Mouse (Mus musculus) T-helper 2 cell (primary cell): ENCODE data around the gene Hoxa4.

Experiments used
- in situ Hi-C: fragments of 300-600 bp; cut with MboI, MseI; formaldehyde crosslinking; loops from one replicate; pipeline ENCODE4 v1.15.1; 2025; ENCODE audit warnings: high pct_unique_total_duplicates

The Hoxa4 gene

DNA sequence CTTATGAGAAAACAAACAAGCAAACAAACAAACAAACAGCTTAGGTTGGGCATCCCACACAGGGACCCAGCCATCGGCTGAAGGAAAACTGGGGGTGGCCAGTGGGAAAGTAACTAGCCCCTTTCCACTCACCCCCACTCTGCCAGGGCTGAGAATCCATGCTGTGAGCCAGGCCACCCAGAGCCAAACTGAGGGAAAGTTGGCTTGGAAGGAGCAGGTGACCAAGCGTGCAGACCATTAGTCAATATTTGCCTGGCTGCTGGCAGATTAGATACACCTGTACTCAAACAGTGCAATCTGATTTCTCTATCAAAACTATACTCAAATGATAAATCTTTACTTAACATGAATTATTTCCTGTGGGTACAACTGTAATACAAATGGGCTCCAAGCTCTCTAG, 9.5 kb downstream of the Hoxa4 start:
- in situ Hi-C loops, result no loop called here

DNA sequence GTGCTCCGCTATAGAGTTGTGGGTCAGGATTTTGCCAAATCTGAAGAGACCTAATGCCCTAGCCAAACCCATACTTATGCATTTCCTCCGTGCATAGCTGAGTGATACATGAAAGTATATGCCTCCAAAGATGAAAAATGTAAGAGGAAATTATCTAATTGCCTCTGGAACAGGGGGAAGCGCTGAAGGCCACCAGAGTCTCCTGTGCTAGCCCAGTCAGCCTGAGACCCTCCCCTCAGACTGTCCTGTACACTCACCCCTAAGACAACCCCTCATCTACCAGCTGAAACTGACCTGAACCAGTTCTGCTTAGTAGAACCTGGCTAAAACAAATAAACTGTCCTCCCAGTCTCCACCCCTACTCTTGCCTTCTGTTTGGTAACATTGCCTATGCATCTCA, 10.8 kb downstream of the Hoxa4 start:
- in situ Hi-C loops, result no loop called here

DNA sequence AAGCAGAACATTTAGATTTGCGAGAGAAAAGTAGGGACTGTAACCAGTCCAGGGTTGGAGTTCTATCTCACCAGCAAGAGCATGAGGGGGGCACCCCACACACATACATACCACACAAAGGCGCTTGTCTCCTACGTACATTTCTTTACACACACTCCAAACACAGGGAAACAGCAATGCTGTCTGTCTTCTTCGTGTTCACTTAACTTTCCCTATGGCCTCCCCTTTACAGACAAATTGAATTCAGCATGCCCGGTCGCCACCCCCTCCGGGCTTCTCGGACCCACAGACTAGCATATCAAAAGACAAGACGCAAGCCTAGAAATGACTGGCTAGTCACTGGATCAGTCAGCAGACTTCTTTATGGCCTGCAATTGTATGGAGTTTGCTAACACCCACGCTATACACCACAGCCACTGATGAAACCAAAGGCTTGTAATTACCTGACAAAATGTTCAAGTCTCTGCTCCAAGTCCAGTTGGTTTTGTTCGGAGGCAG, 11.3 kb downstream of the Hoxa4 start:
- in situ Hi-C loops, result no loop called here

DNA sequence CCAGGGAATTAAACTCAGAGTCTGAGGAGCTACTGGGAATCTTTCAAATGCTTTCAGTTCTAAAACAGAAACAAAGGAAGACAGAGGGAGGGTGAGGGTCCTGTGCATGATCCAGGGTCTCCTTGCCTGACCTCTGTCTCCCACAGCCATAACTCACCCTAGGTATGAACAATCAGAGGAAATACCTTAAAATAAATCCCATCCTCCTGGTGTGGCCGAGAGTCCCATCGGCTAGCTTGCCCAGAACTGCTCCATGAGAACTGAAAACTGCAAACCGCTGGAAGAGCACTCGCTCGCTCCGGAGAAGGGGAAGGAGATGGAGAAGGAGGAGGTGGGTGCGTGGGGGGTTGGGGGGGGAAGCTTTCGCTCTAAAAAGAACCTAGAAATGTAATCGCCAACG, 11.9 kb downstream of the Hoxa4 start:
- in situ Hi-C loops, result no loop called here

DNA sequence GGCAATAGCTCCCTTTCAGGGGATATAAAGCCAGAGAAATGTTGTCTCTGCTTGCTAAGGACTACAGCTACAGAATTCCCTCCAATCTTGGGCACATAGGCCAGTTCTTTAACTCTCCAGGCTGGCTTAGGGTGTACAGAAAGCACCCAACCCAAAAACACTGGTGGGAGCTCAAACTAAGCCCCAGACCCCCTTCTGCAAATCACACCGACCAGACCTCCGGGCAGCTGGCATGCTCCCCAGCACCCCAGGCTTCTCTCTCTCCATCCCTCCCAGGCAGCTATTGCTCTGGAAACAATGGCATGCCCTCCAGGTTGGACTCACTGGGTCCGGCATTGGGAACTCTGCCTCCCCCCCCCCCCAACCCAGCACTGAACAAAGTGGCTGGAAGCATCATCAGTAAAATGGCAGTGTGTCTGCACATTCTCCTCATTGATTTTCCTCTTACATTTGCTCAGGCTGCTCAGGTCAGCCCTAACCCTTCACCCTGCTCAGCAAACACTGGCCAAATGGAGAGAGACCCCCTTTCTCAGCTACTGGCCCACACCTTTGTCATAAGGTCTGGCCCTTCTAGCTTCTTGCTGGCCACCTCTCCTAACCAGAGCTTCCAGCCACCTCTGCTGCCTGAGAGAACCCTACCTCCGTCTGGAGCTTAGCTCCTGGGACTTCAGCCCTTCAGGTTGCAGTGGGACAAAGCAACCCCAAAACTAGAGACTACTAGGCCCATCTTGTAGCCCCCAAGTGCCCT, 12.5 kb downstream of the Hoxa4 start:
- in situ Hi-C loops, result no loop called here

DNA sequence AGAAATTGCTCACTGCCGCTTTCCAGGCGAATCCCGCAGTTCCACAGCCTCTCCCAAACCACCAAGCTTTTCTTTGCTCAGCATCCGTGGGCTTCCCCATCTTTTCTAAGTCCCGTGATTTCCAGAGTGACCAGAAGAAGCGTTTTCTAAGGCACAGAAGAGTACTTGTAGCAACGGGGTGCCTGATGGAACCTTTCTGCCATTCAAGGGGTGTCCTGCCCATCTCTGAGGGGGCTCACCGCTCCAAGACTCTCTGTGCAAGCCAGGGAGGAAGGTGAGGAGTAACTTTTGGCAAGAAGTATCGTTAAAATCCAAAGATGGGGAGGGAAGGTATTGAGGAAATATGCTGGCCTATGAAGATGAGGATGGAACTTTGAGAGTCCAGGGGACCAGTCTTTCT, 13.7 kb downstream of the Hoxa4 start:
- in situ Hi-C loops, result no loop called here

DNA sequence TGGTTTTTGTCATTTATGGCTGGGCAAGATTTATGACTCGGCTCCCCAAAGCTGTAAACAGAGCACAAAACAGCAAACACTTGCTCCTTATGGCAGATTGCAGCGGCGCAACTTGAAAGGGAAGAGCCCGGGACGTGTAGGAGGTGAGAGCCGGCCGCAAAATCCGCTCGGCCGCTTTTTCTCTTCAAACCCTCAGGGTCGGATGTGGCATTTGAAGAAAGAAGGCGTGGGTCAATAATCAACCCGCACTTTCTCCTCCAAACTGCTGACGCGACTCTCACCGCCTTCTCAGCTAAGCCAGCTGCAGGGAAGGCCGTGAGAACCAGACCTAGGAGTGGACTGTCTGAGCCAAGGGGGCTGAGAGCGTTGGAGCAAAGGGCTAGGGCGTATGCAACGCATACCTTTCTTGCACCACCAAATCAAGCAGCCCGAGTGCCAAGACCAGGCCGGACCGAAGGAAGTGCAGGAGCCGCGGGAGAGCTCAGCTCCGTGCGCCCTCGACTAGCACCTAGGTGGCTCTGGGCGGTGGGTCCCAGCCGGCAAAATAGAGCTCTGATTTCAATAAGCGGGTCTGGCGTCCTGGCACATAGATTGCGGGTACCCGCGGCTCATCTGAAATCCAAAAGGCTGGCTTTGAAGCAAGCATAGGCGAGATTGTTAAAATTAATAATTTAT, 14.4 kb downstream of the Hoxa4 start, which contains the start of gene 5730596B20Rik:
5730596B20Rik (plus strand) TSS at position 438 of the 675 bp plus-strand sequence.
- in situ Hi-C loops, result no loop called here

DNA sequence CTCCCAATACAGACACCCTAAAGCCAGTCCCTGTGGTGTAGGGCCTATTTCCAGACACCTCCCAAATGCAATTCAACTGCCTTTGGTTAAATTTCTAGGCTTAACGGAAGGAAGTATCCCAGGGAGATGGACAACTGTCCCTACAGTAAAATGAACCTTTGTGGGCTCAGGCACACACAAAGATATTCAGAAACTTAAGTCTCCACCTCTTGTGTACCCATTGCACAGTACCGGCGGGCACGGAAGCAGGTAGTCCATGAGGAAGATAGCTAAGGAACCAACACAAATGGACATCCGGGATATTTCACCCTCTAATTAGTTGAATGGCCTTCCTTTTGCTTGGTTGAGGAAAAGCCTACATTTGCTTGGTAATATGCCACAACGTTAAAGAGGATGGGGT, 15.2 kb downstream of the Hoxa4 start:
- in situ Hi-C loops, result no loop called here

DNA sequence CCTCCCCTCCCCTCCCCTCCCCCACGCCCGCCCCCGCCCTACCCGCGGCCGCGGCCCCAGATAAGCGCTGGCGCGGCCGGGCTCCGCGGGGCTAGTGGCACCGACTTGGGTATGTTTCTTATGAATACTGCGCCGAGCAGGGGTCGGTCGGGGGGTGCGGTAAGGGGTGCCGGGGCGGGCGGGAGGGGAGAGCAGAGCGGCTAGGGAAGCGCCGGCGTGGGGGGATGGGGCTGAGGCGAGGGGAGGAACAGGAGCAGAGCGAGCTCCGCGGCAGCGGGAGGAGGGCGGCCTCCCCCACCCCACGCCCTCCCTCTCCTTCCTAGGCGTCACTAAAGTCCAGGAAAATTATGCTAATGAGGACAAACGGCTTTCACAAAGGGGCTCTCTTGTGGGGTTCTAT, 15.7 kb downstream of the Hoxa4 start:
- in situ Hi-C loops, result no loop called here

DNA sequence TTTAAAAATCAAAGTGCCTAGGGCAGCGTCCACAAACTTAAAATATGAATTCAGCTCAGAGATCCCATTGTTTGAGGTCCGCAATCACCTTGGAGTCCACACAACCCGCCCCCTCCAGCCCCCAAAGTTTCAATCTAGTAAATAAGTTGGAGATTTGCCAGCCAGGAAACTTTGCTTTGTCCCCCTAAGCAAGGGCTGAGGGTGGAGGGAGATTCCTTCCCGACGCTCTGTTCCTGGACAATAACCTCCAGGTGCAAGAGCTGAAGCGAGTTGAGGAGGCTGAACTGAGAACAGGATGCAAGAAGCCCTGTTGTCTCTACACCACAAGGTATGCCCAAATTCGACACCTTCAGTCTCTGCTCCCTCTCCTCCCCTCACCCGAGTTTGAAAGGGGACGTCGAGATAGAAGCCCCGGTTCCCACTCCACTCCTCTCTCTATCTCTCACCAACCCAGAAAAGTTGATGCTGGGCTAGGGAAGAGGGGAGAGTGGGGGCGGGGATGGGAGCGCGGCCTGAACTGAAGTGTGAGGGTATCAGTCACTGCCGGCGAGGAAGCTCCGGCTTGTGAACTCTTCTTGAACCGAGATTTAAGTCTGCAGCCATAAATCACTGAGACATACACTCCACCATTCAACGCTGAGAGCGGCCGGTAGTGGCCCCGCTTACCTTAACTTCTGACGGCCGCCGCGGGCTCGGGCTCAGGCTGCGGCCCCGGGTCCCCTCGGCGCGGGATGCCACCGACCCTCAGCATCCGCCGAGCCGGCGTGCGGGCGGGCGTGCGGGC, 16.4 kb downstream of the Hoxa4 start:
- in situ Hi-C loops, result no loop called here

DNA sequence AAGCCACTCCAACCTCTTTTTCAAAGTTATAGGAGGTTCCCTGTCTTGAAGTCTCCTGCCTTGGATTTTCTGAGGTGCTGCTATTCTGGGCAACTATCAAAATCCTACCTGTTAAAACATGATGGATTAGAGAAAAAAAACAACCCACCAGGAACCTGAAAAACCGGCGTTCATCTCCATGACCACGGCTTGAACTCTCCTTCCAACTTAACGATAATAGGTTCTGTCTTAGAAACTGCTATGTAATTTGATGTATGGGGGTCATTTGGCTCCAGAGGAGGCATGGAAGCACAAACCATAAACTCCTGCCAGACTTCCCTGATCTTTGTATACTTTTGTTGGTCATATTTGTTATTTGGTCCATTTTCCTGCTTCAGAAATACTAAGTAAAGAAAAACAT, 17.9 kb downstream of the Hoxa4 start:
- in situ Hi-C loops, result no loop called here

DNA sequence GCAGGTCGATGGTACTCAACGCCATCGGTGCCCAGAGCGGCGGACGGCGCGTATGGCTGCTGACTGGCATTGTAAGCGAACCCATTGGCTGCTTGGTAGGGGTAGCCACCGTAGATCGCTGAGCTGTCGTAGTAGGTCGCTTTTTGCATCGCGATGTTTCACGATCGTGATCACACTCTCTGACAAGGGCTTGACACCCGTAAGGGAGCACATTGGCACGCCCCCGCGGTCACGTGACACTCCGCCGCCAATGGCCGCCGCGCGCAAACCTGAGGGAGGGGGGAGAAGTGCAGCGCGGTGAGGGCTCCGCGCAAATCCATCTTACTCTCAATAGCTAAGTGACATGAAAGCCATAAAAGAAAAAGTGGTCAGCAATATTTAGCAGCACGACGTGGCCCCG, 19.1 kb downstream of the Hoxa4 start:
- in situ Hi-C loops, result no loop called here

DNA sequence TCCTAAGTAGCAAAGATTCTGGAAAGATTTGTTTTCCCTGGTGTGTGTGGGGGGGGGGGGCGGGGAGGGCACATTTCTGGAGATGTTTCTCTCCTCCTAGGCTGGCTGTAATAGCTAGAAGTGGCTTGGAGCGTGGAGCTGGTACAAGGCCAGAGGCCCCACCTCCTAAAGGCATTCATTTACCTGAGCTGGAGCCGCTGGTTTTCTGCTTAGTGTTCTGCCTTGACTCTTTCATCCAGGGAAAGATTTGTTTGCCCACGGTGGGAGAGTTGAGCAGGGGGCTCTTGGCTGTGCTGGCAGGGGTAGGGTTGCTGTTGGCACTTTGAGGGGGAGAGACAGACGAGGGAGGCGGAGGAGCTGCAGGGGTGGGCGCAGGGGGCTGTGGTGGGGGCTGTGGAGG, 19.6 kb downstream of the Hoxa4 start:
- in situ Hi-C loops, result no loop called here

DNA sequence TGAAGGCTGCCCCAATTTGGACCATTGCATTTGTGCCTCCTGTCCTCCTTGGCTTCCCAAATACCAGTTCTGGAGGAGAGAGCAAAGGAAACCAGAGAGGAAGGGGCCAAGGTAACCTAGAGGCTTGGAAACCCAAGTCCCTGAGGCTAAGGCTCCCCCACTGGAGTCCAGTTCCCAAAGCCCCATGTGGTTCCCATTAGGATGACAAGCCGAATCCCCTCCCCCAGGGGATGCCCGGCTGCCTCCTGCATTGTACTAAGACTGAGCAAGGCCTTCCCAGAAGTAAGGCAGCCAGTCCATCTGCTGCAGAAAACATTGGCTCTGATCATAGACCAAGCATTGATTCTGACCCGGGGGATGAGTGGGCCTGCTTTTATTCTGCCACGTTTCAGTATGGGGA, 20.2 kb downstream of the Hoxa4 start:
- in situ Hi-C loops, result no loop called here

DNA sequence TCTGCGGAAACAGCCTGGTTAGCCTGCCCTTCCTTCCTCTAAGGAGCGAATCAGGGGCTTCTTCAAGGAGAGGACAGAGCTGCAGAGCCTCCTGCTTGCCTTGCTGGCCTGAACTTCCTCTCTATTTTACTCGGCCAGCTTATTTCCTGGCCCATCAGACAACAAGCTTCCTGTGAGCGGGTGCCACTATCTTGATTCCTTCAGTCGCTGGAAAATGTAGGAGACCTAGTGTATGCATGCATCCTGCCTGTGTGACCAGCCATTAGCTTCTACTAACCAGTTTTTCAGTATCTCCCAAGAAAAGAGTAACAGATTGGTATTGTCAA, 20.7 kb downstream of the Hoxa4 start:
- in situ Hi-C loops, result no loop called here

DNA sequence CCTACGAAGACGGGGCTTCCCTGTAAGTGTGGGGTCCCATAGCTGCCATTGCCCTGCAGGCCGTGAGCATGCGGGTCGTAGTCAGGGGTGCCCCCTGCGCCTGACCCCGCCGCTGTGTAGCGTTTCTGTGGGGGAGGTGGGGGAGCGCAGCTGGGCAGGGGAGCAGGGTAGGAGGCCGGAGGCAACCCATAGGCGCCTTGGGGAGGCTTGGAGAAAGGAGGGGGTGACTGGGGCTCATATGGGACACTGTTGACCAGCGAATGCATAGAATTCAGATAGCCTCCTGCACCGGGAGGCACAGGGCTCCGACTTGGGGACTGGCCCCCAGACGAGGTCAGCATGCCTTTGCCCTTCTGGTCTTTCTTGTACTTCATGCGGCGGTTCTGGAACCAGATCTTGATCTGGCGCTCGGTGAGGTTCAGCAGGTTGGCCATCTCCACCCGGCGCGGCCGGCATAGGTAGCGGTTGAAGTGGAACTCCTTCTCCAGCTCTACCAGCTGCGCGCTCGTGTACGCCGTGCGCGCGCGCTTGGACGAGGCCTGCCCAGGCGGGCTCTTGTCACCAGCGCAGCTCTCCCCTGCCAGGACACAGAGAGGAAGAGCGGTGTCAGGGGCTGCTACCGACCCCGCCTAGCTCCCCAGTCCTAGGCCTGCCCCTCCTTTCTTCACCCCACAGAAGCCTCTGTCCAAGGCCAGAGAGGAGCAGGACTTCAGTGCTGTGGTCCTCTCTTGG, 21.2 kb downstream of the Hoxa4 start:
- in situ Hi-C loops, result no loop called here

DNA sequence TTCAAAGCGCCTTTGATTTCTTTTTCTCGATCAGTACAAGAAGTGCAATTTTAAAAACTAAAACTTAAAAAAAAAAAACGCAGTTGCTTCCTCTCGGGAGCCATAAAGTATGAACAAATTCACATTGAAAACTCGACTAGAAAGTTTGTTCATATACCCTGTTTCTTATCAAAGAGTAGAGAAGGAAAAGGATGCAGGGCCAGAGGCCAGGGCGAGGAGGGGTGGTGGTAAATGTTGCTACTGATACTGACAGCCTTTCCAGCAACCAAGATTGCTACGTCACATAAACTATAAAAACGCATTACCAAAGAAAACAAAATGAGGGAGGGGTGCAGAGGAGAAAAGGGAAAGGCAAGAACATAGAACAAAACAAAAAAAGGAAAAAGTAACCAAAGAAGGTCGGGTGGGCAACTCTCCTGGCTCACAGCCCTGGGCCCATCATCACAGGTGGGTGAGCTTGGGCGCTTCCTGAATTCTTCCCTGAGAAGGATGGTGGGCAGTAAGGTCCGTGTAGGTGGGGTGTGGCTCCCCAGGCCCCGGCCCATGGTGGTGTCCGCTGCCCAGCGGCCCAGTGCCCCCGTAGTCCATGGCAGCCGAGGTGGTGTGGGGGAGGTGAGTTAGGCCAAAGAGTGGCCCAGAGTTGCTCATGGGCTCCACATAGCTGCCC, 21.9 kb downstream of the Hoxa4 start:
- in situ Hi-C loops, result no loop called here

DNA sequence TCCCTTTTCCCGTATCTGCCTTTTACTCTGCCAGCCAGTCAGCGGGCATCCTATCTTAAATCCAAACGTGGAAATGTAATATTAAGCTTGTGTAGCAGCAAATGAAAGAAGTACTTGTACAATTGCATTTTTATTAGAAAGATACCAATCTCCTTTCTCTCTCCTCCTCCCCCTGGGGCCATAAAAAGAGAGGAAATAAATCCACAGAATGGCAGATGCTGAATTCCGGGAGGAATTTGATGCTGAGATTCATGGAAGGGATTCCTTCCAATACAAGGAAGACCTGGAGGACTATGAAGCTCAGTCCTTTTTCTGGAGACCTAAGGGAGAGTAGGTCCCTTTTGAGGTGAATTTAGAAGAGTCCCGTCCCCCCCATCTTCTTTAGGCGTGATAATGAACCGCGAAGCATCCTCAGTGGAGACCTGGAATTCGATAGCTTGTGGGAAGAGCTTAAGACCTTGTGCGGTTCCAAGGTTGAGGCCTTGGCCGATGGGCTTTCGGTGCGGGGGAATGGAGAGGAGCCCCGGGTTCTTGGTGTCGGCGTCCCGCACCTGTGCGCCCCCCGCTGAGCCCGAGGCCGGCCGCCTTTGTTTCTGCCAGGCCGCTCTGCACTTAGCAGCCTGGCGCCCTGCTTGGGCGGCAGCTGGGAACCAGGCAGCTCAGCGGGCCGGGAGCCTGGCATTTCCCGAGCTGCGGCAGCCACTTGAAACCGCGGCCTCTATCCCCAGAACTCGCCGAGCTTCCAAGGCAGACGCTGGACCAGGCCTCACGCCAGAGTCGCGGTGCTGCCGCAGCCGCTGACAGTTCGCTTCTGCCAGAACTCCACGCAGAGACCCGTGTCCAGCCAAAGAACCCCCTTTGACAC, 23.1 kb downstream of the Hoxa4 start:
- in situ Hi-C loops, result no loop called here

DNA sequence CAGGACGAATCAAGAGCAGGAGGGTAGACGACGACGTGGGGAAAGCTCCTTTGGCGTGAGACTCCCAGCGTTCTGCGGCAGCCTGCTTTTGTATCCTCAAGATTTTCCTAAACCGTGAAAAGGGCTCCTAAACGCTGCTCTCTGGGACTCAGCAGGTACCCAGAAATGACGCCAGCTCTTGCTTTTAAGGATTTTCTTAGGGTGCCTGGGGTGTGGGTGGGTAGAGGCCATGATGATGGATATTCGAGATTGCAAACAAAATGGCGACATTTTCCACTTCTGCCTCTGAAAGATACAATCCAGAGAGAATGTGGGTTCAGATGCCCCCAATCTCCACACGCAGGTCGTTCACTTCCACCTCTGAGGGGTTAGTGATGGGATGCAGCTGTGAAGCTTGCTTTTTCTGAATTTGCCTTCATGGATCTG, 23.8 kb downstream of the Hoxa4 start:
- in situ Hi-C loops, result no loop called here

DNA sequence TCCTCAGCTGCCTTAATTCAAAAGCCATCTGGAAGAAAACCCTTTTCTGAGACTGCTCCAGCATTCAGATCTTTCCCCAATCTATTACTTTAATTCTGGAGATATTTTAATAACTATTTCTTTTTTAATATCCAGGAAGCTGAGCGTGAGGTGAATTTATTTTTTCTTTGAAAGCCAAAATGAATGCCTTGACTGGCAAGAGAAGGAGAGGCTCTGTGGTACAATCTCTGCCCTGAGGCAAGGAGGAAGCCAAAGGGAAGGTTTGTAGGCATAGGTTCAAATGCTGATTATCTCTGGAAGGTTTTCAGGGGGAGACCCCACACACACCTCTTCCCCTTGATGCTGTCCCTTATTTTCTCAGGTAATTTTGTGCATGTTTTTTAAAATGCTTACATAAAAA, 24.4 kb downstream of the Hoxa4 start:
- in situ Hi-C loops, result no loop called here
